Mouse (Mus musculus) ES-E14 (cell line): Measurements from ENCODE around the gene Ppp6r2.

Experiments used
- CHD2 ChIP-seq: IDR thresholded peaks from 2 replicates; pipeline ENCODE4 v1.6.1; 2014; ENCODE audit warnings: mild to moderate bottlenecking, low read depth, low read length, inconsistent platforms
- HCFC1 ChIP-seq: IDR thresholded peaks from 2 replicates; pipeline ENCODE4 v1.6.1; 2012; ENCODE audit warnings: low read length, inconsistent platforms, borderline replicate concordance; ENCODE audit not compliant: insufficient read depth
- MAFK ChIP-seq: IDR thresholded peaks from 2 replicates; pipeline ENCODE4 v1.6.1; 2014; ENCODE audit warnings: mild to moderate bottlenecking, low read depth, low read length, inconsistent platforms; ENCODE audit not compliant: insufficient read depth
- ZC3H11A ChIP-seq: IDR thresholded peaks from 2 replicates; pipeline ENCODE4 v1.6.1; 2012; ENCODE audit warnings: low read depth, mild to moderate bottlenecking, inconsistent platforms, low read length, borderline replicate concordance
- ZNF384 ChIP-seq: IDR thresholded peaks from 2 replicates; pipeline ENCODE4 v1.6.1; 2012; ENCODE audit warnings: low read depth, low read length, inconsistent platforms

DNA sequence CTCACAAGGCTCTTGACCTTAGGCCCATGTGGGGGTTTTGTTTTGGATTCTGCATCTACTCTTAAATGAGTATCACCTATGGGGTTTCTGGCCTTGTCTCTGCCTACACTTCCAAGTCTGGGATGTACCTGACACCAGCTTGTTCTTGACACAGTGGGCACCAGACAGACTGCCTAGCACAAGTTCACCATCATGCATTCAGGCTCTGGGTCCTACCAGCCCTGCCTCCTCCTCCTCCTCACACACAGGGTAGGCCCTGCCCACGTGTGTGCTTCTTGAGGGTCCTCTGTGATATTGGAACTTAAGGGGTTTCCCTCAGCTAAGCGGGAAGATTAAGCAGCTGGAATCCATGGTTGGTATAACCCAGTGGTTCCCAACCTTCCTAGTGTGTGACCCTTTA lies 72.7 kb downstream of the Ppp6r2 start:
- TF ChIP-seq CHD2 = no peak
- TF ChIP-seq HCFC1 = no peak
- TF ChIP-seq MAFK = no peak
- TF ChIP-seq ZNF384 = no peak
- TF ChIP-seq ZC3H11A = no peak
